Mouse (Mus musculus): ENCODE data around the gene Crocc. TPM values are rescaled to one million over a fixed set of nuclear protein-coding genes. Genes with fewer than 3 reads are reported as not detected.

Gene Crocc
- polyA plus RNA-seq, 1 experiment: 7.3 TPM

- H3K27ac ChIP-seq (ENCODE audit: insufficient read depth, low read depth, low read length): no peak overlapping the region
- TF ChIP-seq CTCF (IDR thresholded peaks at IDR 0.05; ENCODE audit: extremely low read depth, insufficient read length, insufficient replicate concordance, low read depth, low read length): no peak
- no peak for TF ChIP-seq POLR2A (IDR thresholded peaks at IDR 0.05; ENCODE audit: low read depth, low read length)
- peak overlapping the region; percentile 62; the same call in 1 of the 2 replicates for H3K4me3 ChIP-seq (ENCODE audit: low read depth, low read length)
- H3K36me3 ChIP-seq (ENCODE audit: control insufficient read depth, insufficient read depth, low read length): no peaks in the 10 kb centered on the region
- H3K4me1 ChIP-seq (ENCODE audit: control insufficient read depth, insufficient read depth, insufficient read length, low read length): no peaks in the 10 kb centered on the region; the same call in 1 of the 2 replicates
- WGBS: 57% methylated on average over 14 of the region's 14 CpGs
- peaks cover 9% of the 10 kb centered on the region; the same call in 1 of the 2 replicates for H3K27me3 ChIP-seq (ENCODE audit: control insufficient read depth, insufficient read depth, low read length)
Measured at GRCm38 (mm10) chr4:141011556-141012328, 48.6 kb downstream of the Crocc start.

- Histone ChIP-seq H3K27me3 (ENCODE audit: control insufficient read depth, insufficient read depth, low read length) (peaks cover 9% of the 10 kb centered on the region; the same call in 1 of the 2 replicates), H3K36me3 (ENCODE audit: control insufficient read depth, insufficient read depth, low read length) (no peaks in the 10 kb centered on the region), H3K27ac (ENCODE audit: insufficient read depth, low read depth, low read length) (no peak overlapping the region), H3K4me3 (ENCODE audit: low read depth, low read length) (peak overlapping the region; percentile 62), H3K4me1 (ENCODE audit: control insufficient read depth, insufficient read depth, insufficient read length, low read length) (no peaks in the 10 kb centered on the region; the same call in 1 of the 2 replicates)
- no peak for TF ChIP-seq CTCF (IDR thresholded peaks at IDR 0.05; ENCODE audit: extremely low read depth, insufficient read length, insufficient replicate concordance, low read depth, low read length)
- TF ChIP-seq POLR2A (IDR thresholded peaks at IDR 0.05; ENCODE audit: low read depth, low read length): no peak
- WGBS: 13% methylated on average over 17 of the region's 17 CpGs
Measured at GRCm38 (mm10) chr4:141010941-141011429, 49.4 kb downstream of the Crocc start.

GRCm38 (mm10) chr4:141010526-141010925 lies 49.8 kb downstream of the Crocc start:
- Histone ChIP-seq H3K36me3 (ENCODE audit: control insufficient read depth, insufficient read depth, low read length) (peaks cover 2% of the 10 kb centered on the region; the same call in 1 of the 2 replicates), H3K27me3 (ENCODE audit: control insufficient read depth, insufficient read depth, low read length) (peaks cover 9% of the 10 kb centered on the region; the same call in 1 of the 2 replicates), H3K4me1 (ENCODE audit: control insufficient read depth, insufficient read depth, insufficient read length, low read length) (no peaks in the 10 kb centered on the region; the same call in 1 of the 2 replicates), H3K4me3 (ENCODE audit: low read depth, low read length) (peak overlapping the region; percentile 62), H3K27ac (ENCODE audit: insufficient read depth, low read depth, low read length) (no peak overlapping the region)
- WGBS: 2% methylated on average over 26 of the region's 26 CpGs
- no peak for TF ChIP-seq CTCF (IDR thresholded peaks at IDR 0.05; ENCODE audit: extremely low read depth, insufficient read length, insufficient replicate concordance, low read depth, low read length)
- TF ChIP-seq POLR2A (IDR thresholded peaks at IDR 0.05; ENCODE audit: low read depth, low read length): no peak

DNA sequence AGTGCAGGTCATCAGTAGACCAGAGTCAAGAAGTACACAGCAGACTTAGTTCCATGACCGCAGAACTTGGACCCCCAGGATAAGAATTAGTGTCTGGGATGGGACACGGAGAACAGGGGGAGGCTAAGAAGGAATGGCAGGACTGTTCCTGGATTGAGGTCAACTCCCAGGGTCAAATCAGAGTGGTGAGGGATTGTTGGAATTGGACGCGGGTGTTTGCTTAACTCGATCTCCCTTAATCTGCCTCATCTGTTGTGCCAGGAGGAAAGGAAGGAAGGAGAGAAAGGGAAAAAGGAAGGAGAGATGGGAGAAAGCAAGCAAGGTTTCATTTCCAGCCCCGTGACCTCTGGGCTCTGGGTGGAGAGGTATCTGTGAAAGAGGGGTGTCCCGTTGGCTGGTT lies 50.2 kb downstream of the Crocc start, which contains the start of gene Mfap2:
Gene Mfap2, plus strand, starts transcription at position 301 of the 400 bp plus-strand sequence.
- Histone ChIP-seq H3K27me3 (ENCODE audit: control insufficient read depth, insufficient read depth, low read length) (peaks cover 9% of the 10 kb centered on the region; the same call in 1 of the 2 replicates), H3K27ac (ENCODE audit: insufficient read depth, low read depth, low read length) (no peak within 1 kb of the TSS), H3K4me3 (ENCODE audit: low read depth, low read length) (peak within 1 kb of the TSS; percentile 62), H3K4me1 (ENCODE audit: control insufficient read depth, insufficient read depth, insufficient read length, low read length) (no peaks in the 10 kb centered on the region; the same call in 1 of the 2 replicates), H3K36me3 (ENCODE audit: control insufficient read depth, insufficient read depth, low read length) (peaks cover 4% of the 10 kb centered on the region; the same call in 1 of the 2 replicates)
- WGBS: 24% methylated on average over 7 of the region's 7 CpGs
- TF ChIP-seq CTCF (IDR thresholded peaks at IDR 0.05; ENCODE audit: extremely low read depth, insufficient read length, insufficient replicate concordance, low read depth, low read length) (no peak), POLR2A (IDR thresholded peaks at IDR 0.05; ENCODE audit: low read depth, low read length) (no peak)

DNA sequence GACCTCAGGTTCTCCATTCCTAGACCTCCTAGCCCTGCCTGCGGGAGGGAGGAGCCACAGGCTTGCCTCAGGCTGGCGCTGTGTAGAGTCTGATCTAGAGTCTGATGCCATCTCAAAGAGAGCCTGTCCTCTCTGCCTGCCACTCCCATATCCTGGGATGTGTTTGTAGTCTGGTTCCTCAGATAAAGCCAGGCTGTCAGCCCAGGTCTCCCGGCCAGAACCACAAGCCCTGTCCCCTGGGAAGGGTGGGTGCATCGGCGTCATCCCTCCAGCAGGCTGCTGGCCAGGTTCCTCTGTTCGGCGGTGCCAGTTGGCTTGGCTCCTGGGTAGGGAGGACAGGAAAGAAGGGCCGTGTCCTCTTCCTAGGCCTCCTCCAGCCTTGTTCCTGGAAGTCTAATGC lies 52.3 kb downstream of the Crocc start:
- Histone ChIP-seq H3K27me3 (ENCODE audit: control insufficient read depth, insufficient read depth, low read length) (peaks cover 9% of the 10 kb centered on the region; the same call in 1 of the 2 replicates), H3K4me3 (ENCODE audit: low read depth, low read length) (no peak overlapping the region), H3K4me1 (ENCODE audit: control insufficient read depth, insufficient read depth, insufficient read length, low read length) (no peaks in the 10 kb centered on the region; the same call in 1 of the 2 replicates), H3K36me3 (ENCODE audit: control insufficient read depth, insufficient read depth, low read length) (peaks cover 9% of the 10 kb centered on the region; the same call in 1 of the 2 replicates), H3K27ac (ENCODE audit: insufficient read depth, low read depth, low read length) (no peak overlapping the region)
- WGBS: 76% methylated on average over 8 of the region's 8 CpGs
- no peak for TF ChIP-seq CTCF (IDR thresholded peaks at IDR 0.05; ENCODE audit: extremely low read depth, insufficient read length, insufficient replicate concordance, low read depth, low read length)
- TF ChIP-seq POLR2A (IDR thresholded peaks at IDR 0.05; ENCODE audit: low read depth, low read length): no peak

GRCm38 (mm10) chr4:141005983-141006382 lies 54.4 kb downstream of the Crocc start:
- H3K27me3 ChIP-seq (ENCODE audit: control insufficient read depth, insufficient read depth, low read length): peaks cover 9% of the 10 kb centered on the region; the same call in 1 of the 2 replicates
- no peak overlapping the region for H3K27ac ChIP-seq (ENCODE audit: insufficient read depth, low read depth, low read length)
- H3K4me1 ChIP-seq (ENCODE audit: control insufficient read depth, insufficient read depth, insufficient read length, low read length): no peaks in the 10 kb centered on the region; the same call in 1 of the 2 replicates
- peaks cover 9% of the 10 kb centered on the region; the same call in 1 of the 2 replicates for H3K36me3 ChIP-seq (ENCODE audit: control insufficient read depth, insufficient read depth, low read length)
- no peak overlapping the region for H3K4me3 ChIP-seq (ENCODE audit: low read depth, low read length)
- TF ChIP-seq POLR2A (IDR thresholded peaks at IDR 0.05; ENCODE audit: low read depth, low read length): no peak
- no peak for TF ChIP-seq CTCF (IDR thresholded peaks at IDR 0.05; ENCODE audit: extremely low read depth, insufficient read length, insufficient replicate concordance, low read depth, low read length)
- WGBS: 82% methylated on average over 13 of the region's 13 CpGs

- Histone ChIP-seq H3K27me3 (ENCODE audit: control insufficient read depth, insufficient read depth, low read length) (no peaks in the 10 kb centered on the region), H3K4me3 (ENCODE audit: low read depth, low read length) (no peak overlapping the region), H3K27ac (ENCODE audit: insufficient read depth, low read depth, low read length) (no peak overlapping the region), H3K4me1 (ENCODE audit: control insufficient read depth, insufficient read depth, insufficient read length, low read length) (no peaks in the 10 kb centered on the region), H3K36me3 (ENCODE audit: control insufficient read depth, insufficient read depth, low read length) (peaks cover 39% of the 10 kb centered on the region)
- WGBS: 93% methylated on average over 9 of the region's 9 CpGs
- TF ChIP-seq CTCF (IDR thresholded peaks at IDR 0.05; ENCODE audit: extremely low read depth, insufficient read length, insufficient replicate concordance, low read depth, low read length) (no peak), POLR2A (IDR thresholded peaks at IDR 0.05; ENCODE audit: low read depth, low read length) (no peak)
Measured at GRCm38 (mm10) chr4:140996812-140997211, 63.5 kb downstream of the Crocc start.
